Mouse (Mus musculus): Measurements from ENCODE around the gene Fam192a.
A peak's percentile ranks its signal among the peaks of the same experiment; 100 is the strongest.

Fam192a gene

DNA sequence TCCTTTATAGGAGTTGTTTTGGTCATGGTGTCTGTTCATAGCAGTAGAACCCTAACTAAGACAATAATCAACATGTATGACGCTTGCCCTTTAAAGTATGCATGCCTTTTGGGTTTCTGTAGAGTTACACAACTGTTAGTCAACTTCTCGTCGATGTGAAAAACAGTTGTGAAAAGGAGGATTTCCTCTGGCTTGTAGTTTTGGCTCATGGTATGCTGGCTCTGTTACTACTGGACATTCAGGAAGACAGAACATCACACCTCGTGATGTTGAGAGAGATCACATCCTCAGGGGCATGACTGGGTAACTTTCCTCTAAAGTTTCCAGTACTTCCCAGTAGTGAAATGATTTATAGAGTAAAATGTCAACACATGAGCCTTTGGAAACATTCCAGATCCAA lies 71.2 kb downstream of the Fam192a start:
- DNase-seq: no peak

DNA sequence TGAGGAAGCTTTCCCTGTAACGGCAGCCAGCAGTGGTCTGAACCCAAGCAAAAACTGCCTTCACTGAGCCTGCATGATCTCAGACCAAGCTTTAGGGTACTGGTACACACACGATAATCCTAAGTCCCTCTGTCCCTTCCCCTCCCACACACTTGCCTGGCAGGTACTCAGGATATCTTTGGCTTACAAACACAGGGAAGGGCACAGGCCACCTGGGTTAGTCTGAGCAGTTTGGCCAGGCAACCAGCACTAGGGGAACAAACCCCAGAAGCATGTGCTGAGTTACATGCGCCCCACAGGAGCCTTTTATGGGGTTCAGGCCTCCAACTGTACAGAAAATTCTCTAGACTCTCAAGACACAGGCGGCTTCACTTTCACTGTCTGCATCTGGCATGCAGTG lies 71.9 kb downstream of the Fam192a start:
- no peak for DNase-seq

DNA sequence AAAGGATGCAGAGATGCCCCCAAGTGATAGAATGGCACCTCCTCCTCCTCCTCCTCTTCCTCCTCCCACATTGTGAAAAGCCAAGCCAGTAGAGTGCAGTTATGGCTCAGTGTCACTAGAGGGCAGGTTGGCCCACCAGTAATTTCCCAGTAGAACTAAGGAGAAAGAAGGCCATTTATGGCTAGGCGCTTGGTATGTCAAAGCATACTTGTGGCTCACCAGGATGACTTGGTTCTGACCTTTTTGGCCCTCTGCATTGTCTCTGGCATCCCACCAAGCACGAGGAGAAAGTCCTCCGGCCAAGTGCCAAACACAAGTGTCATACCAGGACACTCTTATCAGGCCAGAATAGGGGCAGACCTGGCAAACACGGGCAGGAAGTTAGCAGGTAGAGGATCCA lies 73.6 kb downstream of the Fam192a start:
- DNase-seq: peak; percentile 53

DNA sequence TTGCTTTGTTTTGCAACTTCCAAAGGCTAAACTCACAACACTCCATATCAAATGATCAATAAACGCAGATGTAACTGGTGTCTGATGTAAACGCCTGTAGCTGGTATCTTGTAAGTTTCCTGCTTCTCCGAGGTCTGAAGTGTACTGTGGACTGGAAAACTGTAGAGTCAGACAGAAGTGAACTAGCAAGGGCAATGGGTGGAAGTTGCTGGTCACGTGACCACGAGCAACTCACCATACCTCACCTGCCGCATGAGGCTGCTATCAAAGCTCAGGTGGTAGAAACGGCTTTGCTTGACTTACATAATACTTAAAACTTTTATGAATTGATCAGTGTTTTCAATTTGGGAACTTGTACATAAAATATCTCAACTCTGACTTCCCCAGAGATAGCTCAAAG lies 74.6 kb downstream of the Fam192a start:
- no peak for DNase-seq

DNA sequence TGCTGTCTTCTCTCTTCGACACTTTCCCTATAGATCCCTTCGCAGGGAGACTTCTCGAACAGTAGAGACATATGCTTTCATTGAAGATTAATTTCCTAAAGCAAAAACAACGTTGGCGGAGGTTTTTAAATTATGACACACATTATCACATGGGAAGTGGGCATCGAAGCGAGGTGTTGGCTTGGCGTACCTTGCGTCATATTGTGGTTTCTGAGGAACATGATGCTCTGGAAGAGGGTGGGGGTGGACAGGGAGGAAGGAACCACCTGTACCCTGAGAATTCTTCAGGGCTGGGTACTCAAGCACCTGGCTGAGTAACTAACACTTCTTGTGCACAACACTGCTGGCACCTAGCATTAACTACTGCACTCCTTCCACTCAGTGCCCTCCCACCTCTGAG lies 77.2 kb downstream of the Fam192a start:
- DNase-seq: no peak

All from layer of hippocampus, adult 9-11 months (tissue).